Mouse (Mus musculus): ENCODE measurements around the gene Rpa3. TPM values are rescaled to one million over a fixed set of nuclear protein-coding genes. Genes with fewer than 3 reads are reported as not detected.

Gene Rpa3
- polyA plus RNA-seq, 1 experiment from 2014 or later: 146 TPM

- WGBS: 89% methylated on average over 3 of the region's 3 CpGs
- no peaks in the 10 kb centered on the region for H3K27me3 ChIP-seq (ENCODE audit: control insufficient read depth, insufficient read depth, low read length)
- no peak overlapping the region for H3K9ac ChIP-seq (ENCODE audit: low read length)
- H3K4me1 ChIP-seq (ENCODE audit: control insufficient read depth, insufficient read depth, low read length): peaks cover 9% of the 10 kb centered on the region
- no peak overlapping the region for H3K4me3 ChIP-seq (replicated peaks; ENCODE audit: low read length)
- H3K9me3 ChIP-seq (replicated peaks; ENCODE audit: control insufficient read depth, low read length): no peaks in the 10 kb centered on the region
- H3K27ac ChIP-seq (ENCODE audit: low read length): no peak overlapping the region
- H3K4me2 ChIP-seq (ENCODE audit: low read depth, low read length): peak overlapping the region; percentile 66; the same call in 1 of the 2 replicates
- no peak for ATAC-seq (ENCODE audit: insufficient read depth, low FRiP score)
- peaks cover 9% of the 10 kb centered on the region for H3K36me3 ChIP-seq (ENCODE audit: control insufficient read depth, insufficient read depth, low read length)
Observed at GRCm38 (mm10) chr6:8210661-8211060, 48.3 kb downstream of the Rpa3 start.

GRCm38 (mm10) chr6:8209866-8210186 lies 49.1 kb downstream of the Rpa3 start:
- no peak for ATAC-seq (ENCODE audit: insufficient read depth, low FRiP score)
- H3K9me3 ChIP-seq (replicated peaks; ENCODE audit: control insufficient read depth, low read length): no peaks in the 10 kb centered on the region
- H3K4me2 ChIP-seq (ENCODE audit: low read depth, low read length): peak overlapping the region; percentile 66
- 0 out of 2 replicates have a peak, but pooled peaks cover under 1% of the 10 kb centered on the region for H3K36me3 ChIP-seq (ENCODE audit: control insufficient read depth, insufficient read depth, low read length)
- peaks cover 9% of the 10 kb centered on the region for H3K4me1 ChIP-seq (ENCODE audit: control insufficient read depth, insufficient read depth, low read length)
- H3K27ac ChIP-seq (ENCODE audit: low read length): peak overlapping the region; percentile 95
- peak overlapping the region; percentile 93 for H3K9ac ChIP-seq (ENCODE audit: low read length)
- 8% methylated on average over 10 of the region's 10 CpGs for WGBS
- H3K27me3 ChIP-seq (ENCODE audit: control insufficient read depth, insufficient read depth, low read length): no peaks in the 10 kb centered on the region
- H3K4me3 ChIP-seq (replicated peaks; ENCODE audit: low read length): peak overlapping the region; percentile 81

- peak; percentile 98 for ATAC-seq (ENCODE audit: insufficient read depth, low FRiP score)
- peaks cover 9% of the 10 kb centered on the region for H3K4me1 ChIP-seq (ENCODE audit: control insufficient read depth, insufficient read depth, low read length)
- H3K36me3 ChIP-seq (ENCODE audit: control insufficient read depth, insufficient read depth, low read length): no peaks in the 10 kb centered on the region
- peak within 1 kb of the TSS; percentile 81 for H3K4me3 ChIP-seq (replicated peaks; ENCODE audit: low read length)
- no peaks in the 10 kb centered on the region for H3K27me3 ChIP-seq (ENCODE audit: control insufficient read depth, insufficient read depth, low read length)
- WGBS: 0% methylated on average over 87 of the region's 90 CpGs
- H3K27ac ChIP-seq (ENCODE audit: low read length): peak within 1 kb of the TSS; percentile 95
- H3K9me3 ChIP-seq (replicated peaks; ENCODE audit: control insufficient read depth, low read length): no peaks in the 10 kb centered on the region
- H3K9ac ChIP-seq (ENCODE audit: low read length): peak within 1 kb of the TSS; percentile 93
- peak within 1 kb of the TSS; percentile 66 for H3K4me2 ChIP-seq (ENCODE audit: low read depth, low read length)
Observed at GRCm38 (mm10) chr6:8209047-8209865, 49.7 kb downstream of the Rpa3 start, which contains the start of gene Mios. TSS of gene Mios (plus strand) at chr6:8209222.

Other genes with a start within 250 kb of the Rpa3 start
- gene Col28a1, start 66.6 kb downstream of the Rpa3 start, polyA plus RNA-seq (2015; fragmentation: Nextera tagmentation; extraction: Ambion mirVana): 2.5 and 2.6 TPM in 2 replicates
- 22.4 and 22.5 TPM in 2 replicates for gene Mios, start 50.0 kb downstream of the Rpa3 start, polyA plus RNA-seq (2015; fragmentation: Nextera tagmentation; extraction: Ambion mirVana)
- 28.8 and 30.0 TPM in 2 replicates for gene Umad1, start 115 bp upstream of the Rpa3 start, polyA plus RNA-seq (2015; fragmentation: Nextera tagmentation; extraction: Ambion mirVana)
- 12.2 and 12.7 TPM in 2 replicates for gene Gm45062, start 277 bp upstream of the Rpa3 start, polyA plus RNA-seq (2015; fragmentation: Nextera tagmentation; extraction: Ambion mirVana)